Mouse (Mus musculus) lung, postnatal 36 days (tissue): ENCODE measurements around the gene Akr1b3.

ENCODE experiments used
- DNase-seq: peaks from one replicate; pipeline ENCODE4 v3.0.0; 2022; ENCODE audit warnings: mixed read lengths

Akr1b3 gene

GRCm38 (mm10) chr6:34322121-34322520, 4.8 kb upstream of the Akr1b3 start:
- no peak for DNase-seq

- no peak for DNase-seq
Observed at GRCm38 (mm10) chr6:34318636-34319035, 1.4 kb upstream of the Akr1b3 start.

- peak; percentile 38 for DNase-seq
Observed at GRCm38 (mm10) chr6:34318172-34318571, 894 bp upstream of the Akr1b3 start.

GRCm38 (mm10) chr6:34313921-34314320, 3.4 kb downstream of the Akr1b3 start:
- no peak for DNase-seq

- DNase-seq, result peak; percentile 28
Observed at GRCm38 (mm10) chr6:34313386-34313785, 3.9 kb downstream of the Akr1b3 start.

- no peak for DNase-seq
Observed at GRCm38 (mm10) chr6:34310023-34310595, 7.2 kb downstream of the Akr1b3 start.

GRCm38 (mm10) chr6:34309526-34309925, 7.8 kb downstream of the Akr1b3 start:
- DNase-seq, result peak; percentile 51

GRCm38 (mm10) chr6:34306797-34307196, 10.5 kb downstream of the Akr1b3 start:
- no peak for DNase-seq

GRCm38 (mm10) chr6:34304675-34305241, 12.5 kb downstream of the Akr1b3 start:
- DNase-seq, result peak; percentile 49

- no peak for DNase-seq
Observed at GRCm38 (mm10) chr6:34297055-34297454, 20.2 kb downstream of the Akr1b3 start.

- DNase-seq, result no peak
Observed at GRCm38 (mm10) chr6:34295437-34295836, 21.8 kb downstream of the Akr1b3 start.

- DNase-seq, result peak; percentile 76
Observed at GRCm38 (mm10) chr6:34292882-34293487, 24.3 kb downstream of the Akr1b3 start.

- no peak for DNase-seq
Observed at GRCm38 (mm10) chr6:34292196-34292881, 24.9 kb downstream of the Akr1b3 start.

- DNase-seq, result no peak
Observed at GRCm38 (mm10) chr6:34290681-34291080, 26.6 kb downstream of the Akr1b3 start.

GRCm38 (mm10) chr6:34290091-34290490, 27.2 kb downstream of the Akr1b3 start:
- DNase-seq, result no peak

- DNase-seq, result no peak
Observed at GRCm38 (mm10) chr6:34288098-34288497, 29.2 kb downstream of the Akr1b3 start.

GRCm38 (mm10) chr6:34286841-34287240, 30.4 kb downstream of the Akr1b3 start:
- DNase-seq, result no peak

- DNase-seq, result no peak
Observed at GRCm38 (mm10) chr6:34278385-34278784, 38.9 kb downstream of the Akr1b3 start.

- peak; percentile 81 for DNase-seq
Observed at GRCm38 (mm10) chr6:34277665-34278064, 39.6 kb downstream of the Akr1b3 start.

GRCm38 (mm10) chr6:34274346-34274745, 42.9 kb downstream of the Akr1b3 start:
- DNase-seq, result peak; percentile 46

- DNase-seq, result no peak
Observed at GRCm38 (mm10) chr6:34273073-34273472, 44.2 kb downstream of the Akr1b3 start.

GRCm38 (mm10) chr6:34272462-34272861, 44.8 kb downstream of the Akr1b3 start:
- no peak for DNase-seq

- no peak for DNase-seq
Observed at GRCm38 (mm10) chr6:34270717-34271116, 46.6 kb downstream of the Akr1b3 start.

- no peak for DNase-seq
Observed at GRCm38 (mm10) chr6:34258546-34258945, 58.7 kb downstream of the Akr1b3 start.
